Mouse (Mus musculus) hindbrain, embryonic 13.5 days (tissue): ENCODE data around the gene Prpf40a. TPM values are rescaled to one million over a fixed set of nuclear protein-coding genes. Genes with fewer than 3 reads are reported as not detected.

Source experiments
- ATAC-seq: fragments of 200-750 bp; cut with Nextera tagmentation; 2 replicates; pipeline ENCODE4 v1.8.0; 2017; ENCODE audit warnings: moderate TSS enrichment; ENCODE audit not compliant: low FRiP score
- H3K27ac ChIP-seq: fragments of 300-500 bp; sonication (generic); 2 replicates; pipeline ENCODE4 v1.5.1; 2015; ENCODE audit warnings: inconsistent platforms, mild to moderate bottlenecking, moderate library complexity
- H3K27me3 ChIP-seq: fragments of 300-500 bp; sonication (generic); 2 replicates; pipeline ENCODE4 v1.6.1; 2015; ENCODE audit warnings: mild to moderate bottlenecking, inconsistent platforms
- H3K36me3 ChIP-seq: fragments of 300-500 bp; sonication (generic); 2 replicates; pipeline ENCODE4 v1.6.1; 2015; ENCODE audit warnings: mild to moderate bottlenecking, inconsistent platforms
- H3K4me1 ChIP-seq: fragments of 300-500 bp; sonication (generic); replicated peaks from 2 replicates; pipeline ENCODE4 v1.6.1; 2015; ENCODE audit warnings: inconsistent platforms
- H3K4me2 ChIP-seq: fragments of 300-500 bp; sonication (generic); 2 replicates; pipeline ENCODE4 v1.6.1; 2015; ENCODE audit warnings: inconsistent platforms, mild to moderate bottlenecking, moderate library complexity
- H3K4me3 ChIP-seq: fragments of 300-500 bp; sonication (generic); 2 replicates; pipeline ENCODE4 v1.5.1; 2015; ENCODE audit warnings: mild to moderate bottlenecking, inconsistent platforms
- H3K9ac ChIP-seq: fragments of 300-500 bp; sonication (generic); 2 replicates; pipeline ENCODE4 v1.6.1; 2015; ENCODE audit warnings: mild to moderate bottlenecking, inconsistent platforms
- H3K9me3 ChIP-seq: fragments of 300-500 bp; sonication (generic); 2 replicates; pipeline ENCODE4 v1.6.1; 2016; ENCODE audit warnings: inconsistent platforms
- WGBS: fragments of 180-500 bp; shearing (Covaris S2); methylation state at CpG from one replicate; pipeline ENCODE4 v1.1.7; 2015; 5-methylcytosine and 5-hydroxymethylcytosine counted together
- polyA plus RNA-seq: library from polyadenylated mRNA; unstranded; fragments of >200 nt; fragmentation: Nextera tagmentation; extraction: Ambion mirVana; gene quantifications from 2 replicates; pipeline ENCODE4 v1.2.1, GENCODE M21; 2015

Gene Prpf40a
- polyA plus RNA-seq, 1 experiment from 2014 or later: 133 TPM

GRCm38 (mm10) chr2:53101885-53102740 lies 89.0 kb downstream of the Prpf40a start:
- no peak overlapping the region for H3K27ac ChIP-seq
- H3K27me3 ChIP-seq: no peaks in the 10 kb centered on the region
- no peaks in the 10 kb centered on the region for H3K4me1 ChIP-seq
- H3K9ac ChIP-seq: no peak overlapping the region
- no peak overlapping the region for H3K4me2 ChIP-seq
- H3K4me3 ChIP-seq: no peak overlapping the region
- peaks cover 61% of the 10 kb centered on the region for H3K36me3 ChIP-seq
- whole genome bisulfite sequencing: 89% methylated on average over 11 of the region's 11 CpGs
- no peak for ATAC-seq
- no peaks in the 10 kb centered on the region for H3K9me3 ChIP-seq

DNA sequence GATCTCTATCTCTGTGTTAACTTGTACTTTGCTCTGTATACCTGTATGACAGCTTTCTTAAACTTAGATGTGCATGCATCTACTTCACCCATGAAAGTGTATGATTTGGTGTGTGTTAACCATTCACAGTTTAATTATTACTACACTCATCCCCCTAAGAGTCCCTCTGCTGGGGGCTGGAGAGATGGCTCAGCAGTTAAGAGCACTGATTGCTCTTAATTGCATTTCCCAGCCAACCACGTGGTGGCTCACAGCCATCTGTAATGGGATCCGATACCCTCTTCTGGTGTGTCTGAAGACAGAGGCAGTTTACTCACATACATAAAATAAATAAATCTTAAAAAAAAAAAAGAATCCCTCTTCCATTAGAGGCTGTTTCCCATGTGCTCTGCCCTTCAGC lies 91.0 kb downstream of the Prpf40a start:
- H3K9ac ChIP-seq: no peak overlapping the region
- 0 out of 2 replicates have a peak, but pooled peaks have one; percentile 68 for ATAC-seq
- no peak overlapping the region for H3K4me2 ChIP-seq
- 47% methylated on average over 2 of the region's 2 CpGs for WGBS
- peaks cover 42% of the 10 kb centered on the region for H3K36me3 ChIP-seq
- no peaks in the 10 kb centered on the region for H3K4me1 ChIP-seq
- no peak overlapping the region for H3K4me3 ChIP-seq
- no peaks in the 10 kb centered on the region for H3K27me3 ChIP-seq
- H3K9me3 ChIP-seq: no peaks in the 10 kb centered on the region
- H3K27ac ChIP-seq: no peak overlapping the region

GRCm38 (mm10) chr2:53095489-53095888 lies 95.6 kb downstream of the Prpf40a start:
- H3K27me3 ChIP-seq: no peaks in the 10 kb centered on the region
- H3K4me3 ChIP-seq: no peak overlapping the region
- ATAC-seq: no peak
- H3K9ac ChIP-seq: no peak overlapping the region
- H3K36me3 ChIP-seq: peaks cover 17% of the 10 kb centered on the region
- H3K27ac ChIP-seq: no peak overlapping the region
- H3K4me1 ChIP-seq: no peaks in the 10 kb centered on the region
- 98% methylated on average over 3 of the region's 3 CpGs for WGBS
- H3K9me3 ChIP-seq: no peaks in the 10 kb centered on the region
- H3K4me2 ChIP-seq: no peak overlapping the region

GRCm38 (mm10) chr2:53095031-53095430 lies 96.1 kb downstream of the Prpf40a start:
- 90% methylated on average over 9 of the region's 9 CpGs for WGBS

DNA sequence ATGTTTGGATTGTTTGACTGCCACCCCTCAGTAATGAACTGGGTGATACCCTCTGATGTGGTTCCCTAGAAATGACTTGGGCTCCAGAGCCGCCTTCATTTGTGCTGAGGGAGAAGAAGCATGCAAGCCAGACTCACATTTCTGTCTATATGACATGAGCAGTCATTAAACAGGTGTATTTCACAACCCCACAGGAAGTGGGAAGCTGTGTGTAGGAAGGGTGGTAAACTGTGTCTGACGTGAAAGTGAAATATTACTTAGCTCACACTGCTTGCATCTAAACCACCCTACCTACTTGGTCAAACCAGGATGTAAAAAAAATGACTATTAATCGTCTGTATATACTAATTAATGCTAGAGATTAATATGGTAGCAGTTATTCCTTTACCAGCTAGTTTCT lies 102.3 kb downstream of the Prpf40a start:
- 96% methylated on average over 3 of the region's 3 CpGs for WGBS
- no peak overlapping the region for H3K9ac ChIP-seq
- no peaks in the 10 kb centered on the region for H3K36me3 ChIP-seq
- H3K27ac ChIP-seq: no peak overlapping the region
- ATAC-seq: no peak
- 0 out of 2 replicates have a peak, but pooled peaks cover 3% of the 10 kb centered on the region for H3K4me1 ChIP-seq
- H3K4me2 ChIP-seq: no peak overlapping the region
- no peak overlapping the region for H3K4me3 ChIP-seq
- no peaks in the 10 kb centered on the region for H3K27me3 ChIP-seq
- H3K9me3 ChIP-seq: no peaks in the 10 kb centered on the region

More at GRCm38 (mm10) chr2:53095031-53095430, 96.1 kb downstream of the Prpf40a start:
- H3K36me3 ChIP-seq: peaks cover 17% of the 10 kb centered on the region
- no peak overlapping the region for H3K9ac ChIP-seq
- H3K9me3 ChIP-seq: no peaks in the 10 kb centered on the region
- H3K4me1 ChIP-seq: no peaks in the 10 kb centered on the region
- H3K4me3 ChIP-seq: no peak overlapping the region
- H3K27me3 ChIP-seq: no peaks in the 10 kb centered on the region
- no peak overlapping the region for H3K4me2 ChIP-seq
- no peak overlapping the region for H3K27ac ChIP-seq
- no peak for ATAC-seq

- WGBS: 62% methylated on average over 9 of the region's 9 CpGs
- Histone ChIP-seq H3K4me3 (no peak overlapping the region), H3K27me3 (no peaks in the 10 kb centered on the region), H3K27ac (no peak overlapping the region), H3K4me1 (peaks cover 14% of the 10 kb centered on the region), H3K9ac (no peak overlapping the region), H3K4me2 (no peak overlapping the region), H3K9me3 (no peaks in the 10 kb centered on the region), H3K36me3 (no peaks in the 10 kb centered on the region)
- ATAC-seq: no peak
Observed at GRCm38 (mm10) chr2:53085617-53086202, 105.4 kb downstream of the Prpf40a start.

Other genes starting within 250 kb of the Prpf40a start
- 37.7 and 41.8 TPM in 2 replicates for gene Arl6ip6, start 442 bp upstream of the Prpf40a start, polyA plus RNA-seq